Mouse (Mus musculus) lung, postnatal 14 days (tissue): Measurements from ENCODE around the gene Tlk1.

Experiments used
- DNase-seq: peaks from one replicate; pipeline ENCODE4 v3.0.0; 2021

Tlk1 gene

DNA sequence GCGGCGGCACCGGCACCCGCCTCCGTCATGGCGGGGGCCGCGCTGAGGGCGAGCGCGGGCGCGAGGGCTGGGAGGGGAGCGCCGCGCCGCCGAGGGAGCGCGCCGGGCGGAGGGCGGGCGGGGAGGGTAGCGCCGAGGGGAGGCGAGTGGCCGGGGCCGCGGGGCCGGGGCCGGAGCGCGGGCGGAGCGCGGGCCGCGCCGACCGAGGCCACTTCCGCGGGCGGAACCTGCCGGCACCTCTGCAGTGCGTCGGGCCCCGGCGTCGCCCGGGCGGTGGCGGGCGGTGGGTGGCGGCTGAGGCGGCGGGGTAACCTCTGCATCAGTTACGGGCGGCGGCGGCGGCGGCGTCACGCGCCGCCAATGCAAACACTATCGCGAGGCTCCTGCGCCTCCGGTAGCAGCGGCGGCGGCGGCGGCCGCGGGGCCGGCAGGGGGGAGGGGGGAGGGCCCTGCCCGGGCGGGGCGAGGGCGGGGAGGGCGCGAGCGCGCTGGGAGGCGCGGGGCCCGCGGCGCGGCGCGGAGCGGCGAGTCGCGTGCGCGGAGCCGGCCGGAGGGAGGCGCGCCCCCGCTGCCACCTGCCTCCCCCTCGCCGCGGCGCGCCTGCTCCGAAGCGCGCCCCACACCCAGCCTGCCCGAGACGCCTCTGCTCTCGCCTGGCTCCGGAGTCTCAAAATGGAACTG lies at the start of gene Tlk1:
TSS of gene Tlk1 (minus strand) at position 358 of the 681 bp plus-strand sequence.
- peak; percentile 82 for DNase-seq

DNA sequence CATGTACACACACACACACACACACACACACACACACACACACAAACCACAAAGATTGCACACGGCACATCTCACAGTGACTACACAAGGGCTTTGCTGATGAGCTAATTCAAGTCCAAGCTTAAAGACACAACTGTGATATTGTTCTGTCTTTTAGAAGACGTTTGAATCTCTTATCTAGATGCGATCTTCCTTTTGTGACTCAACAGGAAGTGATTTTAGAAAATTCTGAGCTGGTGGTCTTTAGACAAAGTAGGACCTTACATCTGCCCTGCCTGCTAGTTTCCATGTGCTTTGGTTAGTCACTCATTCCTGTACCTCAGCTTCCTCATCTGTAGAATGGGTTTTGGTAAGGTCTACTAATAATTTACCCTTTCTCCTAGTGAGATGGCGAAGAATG lies 49.6 kb upstream of the Tlk1 start:
- no peak for DNase-seq

DNA sequence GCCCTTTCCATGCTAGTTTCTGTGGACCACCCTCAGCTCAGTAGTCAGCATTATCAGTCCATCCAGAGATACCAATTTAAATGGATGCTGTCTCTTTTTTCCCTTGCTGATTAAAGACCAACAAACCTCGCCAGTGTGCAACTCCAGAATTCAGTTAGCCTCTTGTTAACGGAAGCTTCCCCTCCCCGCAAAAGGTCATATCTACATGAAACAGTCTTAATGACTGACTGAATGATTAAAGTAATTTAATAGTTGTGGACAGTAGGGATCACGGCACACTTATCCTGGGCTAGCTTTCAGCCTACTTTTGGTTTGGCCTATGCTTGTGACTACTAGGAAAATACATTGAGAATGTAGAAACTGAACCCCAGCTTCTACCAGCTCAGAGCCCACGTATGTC lies 47.6 kb upstream of the Tlk1 start:
- no peak for DNase-seq

DNA sequence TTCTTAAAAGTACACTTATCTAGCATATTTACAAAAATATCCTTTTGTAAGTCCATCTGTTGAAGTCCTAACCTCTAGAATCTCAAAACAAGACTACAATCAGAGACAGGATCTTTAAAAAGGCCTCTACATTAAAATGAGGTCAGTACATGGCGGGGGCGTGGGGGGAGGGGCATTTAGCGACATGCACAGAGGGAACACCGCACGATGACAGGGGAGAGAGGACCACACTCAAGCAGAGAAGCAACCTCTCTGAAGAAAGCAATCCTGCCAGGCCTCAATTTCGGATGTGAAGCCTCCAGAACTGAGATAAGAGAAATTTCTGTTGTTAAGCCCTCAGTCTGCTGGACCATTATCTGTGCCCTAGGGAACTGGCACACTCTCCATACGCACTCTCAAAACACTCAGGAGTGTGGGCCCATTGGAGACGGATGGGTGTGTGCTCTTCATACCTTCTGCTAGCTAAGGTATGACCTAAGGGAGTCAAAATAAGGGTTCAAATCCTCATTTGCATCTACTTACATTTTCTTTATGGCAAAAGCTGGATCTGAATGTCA lies 46.0 kb upstream of the Tlk1 start:
- no peak for DNase-seq

DNA sequence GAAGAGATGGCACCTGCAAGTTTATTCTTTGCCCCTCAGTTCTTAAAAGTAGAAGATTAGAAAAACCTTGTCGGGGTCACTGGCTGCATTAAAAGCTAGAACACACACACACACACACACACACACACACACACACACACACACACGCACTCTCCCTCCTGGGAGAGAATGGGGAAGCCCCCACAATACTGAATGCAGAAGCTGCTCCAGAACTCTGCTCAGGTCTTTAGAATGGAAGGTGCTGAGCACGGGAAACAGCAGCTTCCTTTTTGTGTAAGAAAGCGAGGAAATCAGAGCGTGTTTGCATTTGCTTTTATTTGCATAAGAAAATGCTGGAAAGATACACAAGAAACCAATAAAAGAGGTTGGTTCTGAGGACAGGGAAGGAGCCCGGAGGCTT lies 45.3 kb upstream of the Tlk1 start:
- no peak for DNase-seq

DNA sequence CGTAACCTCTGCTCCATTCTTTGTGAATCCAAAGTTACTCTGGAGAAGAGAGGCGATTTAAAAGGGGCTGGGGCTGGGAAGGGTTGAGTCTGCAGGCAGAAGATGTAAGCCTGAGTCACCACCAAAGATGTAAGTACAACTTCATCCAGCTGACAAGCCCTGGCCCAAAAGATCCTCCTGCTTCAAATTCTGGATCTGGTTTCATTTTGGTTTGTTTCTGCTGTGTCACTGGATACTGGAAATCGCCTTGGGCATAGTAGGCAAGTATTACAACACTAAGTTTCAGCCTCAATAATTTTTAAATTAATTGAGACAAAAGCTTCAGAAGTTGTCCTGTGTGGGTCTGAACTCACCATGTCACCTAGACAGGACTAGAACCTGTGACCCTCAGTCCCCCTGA lies 43.6 kb upstream of the Tlk1 start:
- no peak for DNase-seq

DNA sequence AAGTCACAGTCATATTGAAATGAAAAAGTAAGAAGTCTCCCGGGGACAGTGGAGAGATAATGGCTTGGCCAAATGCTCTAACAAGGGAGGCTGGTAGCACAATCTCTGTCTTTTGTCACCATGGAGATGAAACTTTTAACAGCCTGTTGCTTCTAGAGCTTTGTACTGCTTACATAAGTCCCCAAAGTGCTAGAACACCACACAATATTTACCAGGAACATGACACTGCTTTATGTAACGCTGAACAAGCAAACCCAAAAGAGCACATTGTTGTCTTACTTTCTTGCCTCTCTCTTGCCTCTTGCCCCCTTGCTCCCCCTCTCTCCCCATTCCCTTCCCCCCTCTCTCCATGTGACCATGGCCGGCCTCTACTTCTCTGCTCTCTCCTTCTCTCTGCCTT lies 41.7 kb upstream of the Tlk1 start:
- DNase-seq, result no peak

DNA sequence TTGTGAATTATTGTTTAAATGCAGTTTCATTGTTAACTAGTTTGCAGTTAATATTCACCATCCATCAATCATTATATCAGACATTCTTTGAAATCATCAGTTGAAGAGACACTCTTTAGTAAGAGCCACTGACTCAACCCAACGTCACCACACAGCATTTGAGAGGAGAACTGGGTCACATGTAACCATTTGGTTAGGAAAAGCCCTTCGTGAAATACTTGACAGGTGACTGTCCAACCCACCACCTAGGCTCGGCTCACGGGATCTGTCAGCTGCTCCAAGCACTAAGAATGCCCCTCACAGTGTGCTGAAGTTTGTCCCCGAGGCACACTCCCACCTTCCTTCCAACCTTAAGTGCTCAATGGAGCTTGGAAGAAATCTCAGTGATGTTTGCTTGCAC lies 37.4 kb upstream of the Tlk1 start:
- no peak for DNase-seq

DNA sequence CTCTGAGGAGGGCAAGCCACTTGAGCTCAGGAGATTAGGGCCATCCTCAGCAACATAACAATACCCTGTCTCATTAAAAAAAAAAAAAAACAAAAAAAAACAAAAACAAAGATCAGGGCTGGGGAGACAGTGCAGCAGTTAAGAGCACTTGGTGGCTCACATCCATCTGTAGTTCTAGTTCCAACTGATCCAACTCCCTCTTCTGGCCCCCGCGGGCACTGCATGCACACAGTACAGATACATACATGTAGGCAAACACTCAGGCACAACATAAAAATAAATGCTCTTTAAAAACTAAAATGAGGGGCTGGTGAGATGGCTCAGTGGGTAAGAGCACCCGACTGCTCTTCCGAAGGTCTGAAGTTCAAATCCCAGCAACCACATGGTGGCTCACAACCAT lies 34.2 kb upstream of the Tlk1 start:
- no peak for DNase-seq

DNA sequence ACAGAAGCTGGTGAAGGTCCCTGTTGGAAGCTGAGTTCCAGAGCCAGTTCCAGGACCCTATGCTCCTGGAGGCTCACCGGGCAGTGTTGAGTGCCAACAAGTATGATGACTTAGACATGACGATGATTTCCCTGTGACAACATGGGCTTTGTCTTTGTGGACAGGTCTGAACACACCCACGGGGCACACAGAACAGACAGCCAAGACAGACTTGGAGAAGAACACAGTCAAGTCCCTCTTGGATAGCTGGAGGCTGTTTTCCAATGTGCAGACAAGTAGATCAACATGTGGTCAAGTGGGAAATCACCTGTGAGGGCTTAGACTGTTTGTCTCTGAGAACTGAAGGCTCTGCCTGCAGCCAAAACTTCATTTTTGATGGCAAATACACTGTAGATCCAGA lies 31.4 kb upstream of the Tlk1 start:
- no peak for DNase-seq

DNA sequence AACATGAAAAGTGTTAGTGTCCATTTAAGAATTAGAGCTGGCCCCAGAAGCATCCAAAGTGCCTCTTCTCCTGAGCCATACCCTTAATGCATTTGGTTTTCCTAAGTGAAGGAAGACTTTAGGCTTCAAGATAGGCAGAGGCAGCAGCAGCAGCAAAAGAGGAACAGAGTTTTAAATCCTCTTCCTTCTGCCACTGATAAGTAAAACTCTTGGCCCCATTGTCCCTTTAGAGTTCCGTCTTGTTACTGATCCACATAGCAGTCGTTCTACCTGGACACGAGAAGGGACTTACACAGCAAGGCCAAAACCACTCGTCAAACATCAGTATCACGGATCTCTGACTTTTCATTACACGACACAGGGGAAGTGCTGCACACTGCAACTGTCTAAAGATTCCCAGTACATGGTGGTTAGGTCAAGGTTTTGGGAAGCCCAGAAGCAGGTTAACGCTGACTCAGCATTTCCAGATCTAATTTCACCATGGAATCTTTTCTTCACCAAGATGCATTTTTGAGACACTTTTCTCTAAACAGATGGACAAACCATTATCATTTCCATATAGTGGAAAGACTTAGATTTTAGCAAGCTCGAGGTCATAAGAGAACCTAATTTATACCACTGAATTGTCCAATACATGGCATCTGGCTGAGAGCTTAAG lies 28.8 kb upstream of the Tlk1 start:
- DNase-seq, result no peak

DNA sequence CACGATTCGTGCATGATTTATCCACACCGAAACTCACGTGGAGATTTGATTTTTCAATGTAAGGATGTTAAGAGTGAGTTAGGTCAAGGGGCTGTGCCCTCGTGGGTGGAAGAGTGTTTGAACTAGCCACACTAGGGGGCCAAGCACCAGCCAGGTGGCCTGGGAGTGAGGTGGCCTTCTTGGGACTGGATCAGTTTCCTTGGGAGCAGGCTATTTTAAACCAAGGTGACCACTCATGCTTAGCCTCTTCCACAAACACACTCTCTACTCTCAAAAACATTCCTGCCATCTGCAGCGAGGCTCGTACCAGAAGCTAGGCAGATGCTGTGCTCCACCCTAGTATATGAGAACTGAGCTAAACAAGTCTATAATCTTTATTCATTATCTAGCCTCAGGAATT lies 27.8 kb upstream of the Tlk1 start:
- DNase-seq, result no peak

DNA sequence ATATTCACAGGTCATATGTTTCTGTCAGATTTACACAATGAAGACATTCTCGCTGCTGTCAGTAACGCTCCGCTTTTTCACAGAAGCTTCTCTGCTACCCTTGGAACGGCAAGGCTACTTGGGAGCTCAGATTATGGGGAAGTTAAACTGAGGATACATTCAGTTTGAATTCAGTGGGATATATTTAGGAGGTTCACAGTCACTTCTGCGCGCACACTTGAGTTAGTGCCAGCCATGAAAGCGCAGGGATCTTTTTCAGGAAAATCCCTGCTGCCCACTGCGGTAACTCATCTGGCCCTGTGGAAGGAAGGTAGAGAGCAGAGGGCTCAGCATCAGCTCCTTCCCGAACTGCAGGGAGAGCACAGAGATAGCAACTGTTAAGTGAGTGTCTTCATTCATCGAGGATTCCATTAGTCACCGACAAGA lies 27.3 kb upstream of the Tlk1 start:
- no peak for DNase-seq

DNA sequence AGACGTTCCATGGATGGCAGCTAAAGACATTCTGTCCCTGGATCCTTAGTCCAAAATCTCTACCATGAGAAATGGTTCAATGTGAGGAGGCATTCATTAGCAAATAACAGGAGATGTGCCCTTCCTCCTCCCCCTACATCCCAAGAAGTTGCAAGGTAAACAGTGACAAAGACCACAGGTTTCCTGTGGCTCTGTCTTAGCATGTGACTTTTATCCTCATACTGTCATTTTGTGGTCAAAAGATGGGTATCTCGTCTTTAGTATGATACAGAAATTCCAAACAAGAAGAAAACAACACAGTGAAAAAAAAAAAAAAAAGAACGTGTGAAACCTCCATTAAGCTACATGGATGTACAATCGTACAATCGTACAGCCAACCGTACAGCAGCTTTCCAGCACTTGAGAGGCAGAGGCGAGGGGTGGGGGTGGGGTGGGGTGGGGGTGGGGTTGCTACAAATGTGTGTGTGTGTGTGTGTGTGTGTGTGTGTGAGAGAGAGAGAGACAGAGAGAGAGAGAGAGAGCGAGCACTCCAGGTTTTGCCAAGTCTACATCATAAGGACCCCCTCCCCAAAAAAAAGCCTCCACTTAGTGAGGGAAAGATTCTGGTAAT lies 26.8 kb upstream of the Tlk1 start:
- no peak for DNase-seq

DNA sequence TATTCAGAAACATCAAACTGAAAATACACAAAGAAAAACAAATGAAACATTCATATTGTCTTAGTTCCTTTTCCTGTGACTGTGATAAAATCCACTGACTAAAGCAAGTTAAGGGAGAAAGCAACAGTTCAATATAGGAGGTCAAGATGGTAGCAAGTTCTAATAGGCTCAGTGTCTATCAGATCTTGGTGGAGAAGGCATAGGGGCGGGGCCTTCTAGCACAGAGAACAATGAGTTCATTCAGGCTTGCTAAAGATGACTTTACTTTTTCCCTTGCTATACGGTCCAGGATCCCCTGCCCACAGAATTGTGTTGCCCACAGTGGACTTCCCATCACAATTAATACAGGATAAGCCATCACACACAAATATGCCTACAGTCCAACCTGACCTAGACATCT lies 20.3 kb upstream of the Tlk1 start:
- no peak for DNase-seq

DNA sequence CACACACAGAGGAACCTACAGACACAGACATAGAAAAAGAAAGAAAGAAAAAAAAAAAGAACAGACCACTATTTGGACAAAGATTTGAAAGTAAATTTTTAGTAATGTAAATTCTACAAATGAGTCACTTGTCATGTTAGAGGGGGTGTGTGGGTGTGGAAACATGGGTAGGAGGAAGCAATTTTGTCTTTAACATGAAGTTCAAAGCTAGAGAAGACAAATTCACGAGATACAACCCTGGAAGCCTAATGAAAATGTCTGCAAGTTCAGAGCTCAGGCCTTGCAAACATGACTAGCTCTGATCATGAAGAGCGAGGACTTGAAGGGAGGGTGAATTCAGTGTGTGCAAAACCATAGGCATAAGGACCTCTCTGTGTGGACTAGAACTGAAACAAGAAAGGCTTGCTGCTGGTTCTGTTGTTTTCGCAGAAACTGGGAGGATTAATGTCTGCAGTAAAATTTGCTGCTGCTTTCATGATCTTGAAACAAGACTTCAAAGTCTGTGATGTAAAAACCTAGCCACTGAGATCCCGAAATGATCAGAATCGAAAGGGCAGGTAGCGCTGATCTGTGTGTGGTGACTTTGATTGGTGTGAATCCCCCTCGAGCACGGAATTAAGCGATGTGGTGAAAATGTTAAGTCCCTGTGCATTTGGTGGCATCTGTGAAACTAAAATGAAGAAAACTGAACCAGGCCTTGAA lies 19.3 kb upstream of the Tlk1 start:
- no peak for DNase-seq

DNA sequence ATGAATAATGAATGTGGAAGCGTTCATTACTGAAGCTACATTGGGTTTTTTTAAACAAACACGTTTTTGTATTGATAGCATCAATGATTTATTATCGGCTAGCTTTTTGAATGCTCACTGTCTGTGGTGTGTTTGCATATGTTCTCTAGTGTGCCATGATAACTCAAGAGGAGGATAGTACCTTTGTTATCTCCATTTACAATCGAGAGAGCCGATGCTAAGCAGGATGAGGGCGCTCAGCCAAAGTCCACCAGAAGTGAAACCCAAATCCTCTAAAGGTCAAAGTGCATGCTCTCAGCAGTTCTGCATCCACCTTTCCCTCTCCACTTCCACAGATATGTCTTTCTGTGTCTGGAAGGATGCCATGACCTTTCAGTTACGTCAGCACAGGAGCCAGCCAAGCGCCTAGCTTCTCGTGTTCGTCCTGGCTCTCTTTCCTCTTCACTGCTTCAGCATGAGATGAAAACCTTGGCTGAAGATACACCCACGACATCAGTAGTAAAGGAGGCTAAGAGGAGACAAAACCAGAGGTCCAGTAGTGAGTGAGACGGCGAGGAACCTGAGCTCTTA lies 16.6 kb upstream of the Tlk1 start:
- DNase-seq, result no peak

DNA sequence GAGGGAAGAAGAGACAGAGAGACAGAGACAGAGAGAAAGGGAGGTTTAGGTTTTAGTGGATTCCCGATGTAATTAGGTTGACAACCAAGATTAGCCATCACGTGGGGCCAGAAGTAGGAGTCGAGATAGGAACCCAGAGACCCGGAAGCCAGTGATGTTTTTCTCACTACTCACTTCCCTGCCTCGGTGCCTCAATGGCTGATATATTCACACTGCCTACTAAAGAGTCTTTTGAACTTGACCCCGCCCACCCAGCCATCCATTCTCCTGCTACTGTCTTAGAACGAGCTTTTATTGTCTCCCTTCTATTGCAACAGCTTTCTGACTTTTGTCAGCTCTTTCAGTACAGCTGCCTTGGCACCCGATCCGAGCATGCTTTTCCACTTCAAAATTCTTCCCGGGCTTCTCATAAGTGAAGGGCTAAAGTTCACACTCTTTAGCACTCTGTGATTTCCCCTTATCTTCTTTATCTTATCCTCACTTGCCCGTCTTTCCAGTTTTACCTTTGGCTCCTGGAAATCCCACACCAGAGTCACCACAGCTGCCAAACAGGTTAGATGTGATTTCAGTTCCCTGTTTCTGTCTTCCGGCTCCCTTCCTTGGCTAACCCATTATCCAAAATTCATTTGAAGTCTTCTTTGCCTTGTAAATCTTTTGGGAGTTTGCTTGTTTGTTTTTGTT lies 13.1 kb upstream of the Tlk1 start:
- DNase-seq, result peak; percentile 10

DNA sequence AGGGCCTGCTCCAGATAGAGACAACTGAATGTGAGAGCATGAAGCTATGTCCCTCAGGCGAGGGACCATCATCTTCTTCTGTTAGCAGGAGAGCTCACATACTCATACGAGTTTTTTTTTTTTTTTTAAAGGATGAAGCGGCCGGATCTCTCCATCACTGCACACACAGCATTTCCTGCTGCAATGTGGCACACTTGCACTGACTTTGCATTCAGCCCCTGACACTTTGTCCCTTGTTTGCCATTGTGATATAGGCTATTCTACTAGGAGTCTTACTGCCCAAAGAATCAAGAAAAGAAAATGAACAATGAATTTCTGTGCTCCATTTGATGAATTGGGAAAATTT lies 10.8 kb upstream of the Tlk1 start:
- DNase-seq, result no peak

DNA sequence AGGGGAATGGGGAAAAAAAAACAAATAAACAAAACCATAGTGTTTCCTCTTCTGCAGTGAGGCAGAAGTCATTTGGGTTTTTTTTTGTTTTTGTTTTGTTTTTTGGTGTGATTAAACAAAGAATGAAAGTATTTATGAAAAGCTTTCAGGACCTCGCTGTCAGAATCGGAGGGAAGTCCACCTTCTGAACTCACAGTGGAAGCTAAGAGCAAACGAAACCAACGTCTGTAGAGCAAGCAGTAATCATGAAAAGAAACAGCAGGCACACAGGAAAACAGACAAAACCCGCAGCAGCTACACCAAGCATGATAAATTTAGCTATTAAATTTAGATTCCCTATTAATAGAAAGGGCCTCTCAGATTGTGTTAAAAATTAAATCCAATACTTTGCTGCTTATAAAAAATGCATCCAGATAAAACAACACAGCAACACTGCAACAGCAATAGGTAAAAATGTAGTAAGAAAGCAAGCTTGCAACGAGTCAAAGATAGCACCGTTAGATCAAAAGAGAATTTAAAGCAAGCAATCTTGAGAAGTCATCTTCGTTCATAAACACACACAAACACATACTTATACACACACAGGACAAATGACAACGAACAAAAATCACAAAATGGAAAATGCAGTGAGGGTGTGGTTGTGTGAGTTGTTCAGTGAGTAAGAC lies 10.2 kb upstream of the Tlk1 start:
- no peak for DNase-seq

DNA sequence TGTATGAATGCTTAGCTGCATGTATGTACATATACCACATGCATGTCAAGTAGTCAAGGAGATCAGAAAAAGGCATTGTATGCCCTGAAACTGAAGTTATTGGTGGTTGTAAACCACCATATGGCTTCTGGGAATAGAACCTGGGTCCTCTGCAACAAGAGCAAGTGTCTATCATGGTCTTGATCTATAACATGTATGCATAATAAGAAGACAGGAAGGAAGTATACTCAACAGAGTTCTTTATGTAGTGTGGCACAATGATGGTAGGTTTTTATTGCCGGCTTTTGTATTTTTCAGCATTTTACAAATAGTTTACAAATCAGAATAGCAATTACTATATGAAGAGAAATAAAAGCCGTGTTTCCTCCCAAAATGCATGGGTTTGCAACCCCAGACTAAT lies 9.7 kb upstream of the Tlk1 start:
- no peak for DNase-seq

DNA sequence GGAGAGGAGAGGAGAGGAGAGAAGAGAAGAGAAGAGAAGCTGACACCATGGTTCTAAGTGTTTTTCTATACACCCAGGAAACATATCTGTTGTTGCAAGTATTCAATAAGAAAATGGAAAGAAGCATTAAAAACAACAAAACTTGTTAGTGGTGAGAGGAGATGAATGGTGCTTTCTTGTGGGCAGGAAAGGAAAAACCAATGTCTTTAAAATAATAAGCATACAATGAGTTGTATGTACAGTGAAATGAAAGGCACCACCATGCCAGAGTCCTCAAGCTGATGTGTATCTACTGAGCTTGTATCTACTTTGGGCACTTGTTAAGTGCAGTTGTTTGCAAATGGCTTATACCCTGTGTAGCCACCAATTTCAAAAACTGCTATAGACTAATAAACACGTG lies 7.7 kb upstream of the Tlk1 start:
- DNase-seq, result no peak
